Mouse (Mus musculus): ENCODE measurements around the gene Hrh2. TPM values are rescaled to one million over a fixed set of nuclear protein-coding genes. Genes with fewer than 3 reads are reported as not detected.

Hrh2 gene
- total RNA-seq, 4 experiments from 2014 or later, result 0.10 to 0.48 (median 0.34) TPM

GRCm38 (mm10) chr13:54177346-54177745 is 14.6 kb upstream of the Hrh2 start:
- no peak for DNase-seq

GRCm38 (mm10) chr13:54178647-54179046 is 13.3 kb upstream of the Hrh2 start:
- no peak for DNase-seq

DNA sequence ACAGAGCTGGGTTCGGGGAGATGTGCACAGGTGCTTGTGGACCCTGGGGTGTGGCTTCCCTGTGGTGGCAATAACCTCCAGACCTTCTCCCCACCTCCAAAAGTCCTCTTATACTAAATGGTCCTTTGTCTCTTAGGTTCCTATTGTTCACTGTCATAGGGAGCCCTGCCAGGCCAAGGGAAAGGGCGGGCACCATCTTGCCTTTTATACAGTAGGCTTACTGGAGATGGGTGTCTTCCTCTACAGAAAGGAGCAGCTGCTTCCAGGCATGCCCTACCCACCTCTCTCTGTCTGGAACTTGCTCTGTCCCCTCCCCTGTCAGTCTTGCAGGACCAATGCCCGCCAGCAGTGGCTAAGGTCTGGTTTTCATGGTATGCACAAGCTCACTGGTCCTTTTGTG is 12.0 kb upstream of the Hrh2 start:
- DNase-seq, result no peak

DNA sequence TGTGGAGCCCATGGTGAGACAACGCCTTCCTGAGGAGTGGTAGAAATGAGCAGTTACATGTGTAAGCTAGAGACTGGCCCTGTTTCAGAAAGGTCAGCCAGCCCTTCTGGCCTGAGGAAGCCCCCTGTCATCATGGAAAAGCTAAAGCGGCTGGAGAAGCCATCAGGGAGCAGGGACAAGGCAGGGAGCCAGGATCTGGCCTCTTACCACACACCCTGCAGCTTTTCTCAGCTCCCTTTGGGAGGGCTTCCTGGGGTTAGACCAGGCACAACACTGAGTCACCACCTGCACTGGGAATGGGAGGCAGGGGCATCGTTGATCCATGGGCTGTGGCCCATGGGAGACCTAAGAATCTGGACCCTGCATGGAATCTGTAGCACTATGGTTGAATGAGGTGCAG is 11.5 kb upstream of the Hrh2 start:
- DNase-seq, result no peak

- DNase-seq, result no peak
Observed at GRCm38 (mm10) chr13:54181318-54181717, 10.6 kb upstream of the Hrh2 start.

DNA sequence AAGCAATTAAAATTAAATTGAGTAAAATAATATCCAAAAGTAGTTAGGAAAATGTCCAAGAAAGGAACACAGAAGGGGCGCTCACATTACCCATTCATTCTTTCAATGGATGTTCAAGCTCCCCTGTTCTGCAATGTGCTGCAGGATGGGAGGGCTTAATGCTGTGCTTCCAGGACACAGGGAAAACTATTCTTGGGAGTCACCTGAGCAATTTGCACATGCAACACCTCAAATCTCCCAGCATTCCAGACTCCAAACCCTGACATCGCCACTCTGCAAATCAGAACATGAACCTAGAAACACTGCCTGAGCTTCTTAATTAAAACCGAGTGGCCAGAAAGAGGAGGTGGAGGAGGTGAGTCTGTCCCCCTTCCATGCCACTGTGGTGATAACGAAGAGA is 10.0 kb upstream of the Hrh2 start:
- no peak for DNase-seq

DNA sequence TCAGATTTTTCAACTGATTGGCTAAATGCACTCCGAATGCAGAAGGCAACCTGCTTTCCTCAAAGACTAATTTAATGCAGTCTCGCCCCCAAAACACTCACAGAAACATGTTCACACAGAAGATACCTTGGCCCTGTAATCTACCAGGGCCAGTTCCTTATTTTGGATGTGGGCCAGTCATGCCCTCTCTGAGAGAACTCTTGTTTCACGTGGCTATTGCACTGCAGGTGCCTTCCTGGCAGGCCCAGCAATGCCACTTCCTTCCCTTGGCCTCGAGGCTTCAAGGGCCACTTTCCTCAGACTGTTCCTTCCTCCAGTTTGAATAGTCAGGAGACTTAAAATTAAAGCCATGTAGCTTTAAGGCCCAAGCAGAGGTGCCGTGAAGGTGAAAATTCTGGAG is 5.5 kb upstream of the Hrh2 start:
- no peak for DNase-seq

GRCm38 (mm10) chr13:54188190-54188706 is 3.7 kb upstream of the Hrh2 start:
- no peak for DNase-seq

DNA sequence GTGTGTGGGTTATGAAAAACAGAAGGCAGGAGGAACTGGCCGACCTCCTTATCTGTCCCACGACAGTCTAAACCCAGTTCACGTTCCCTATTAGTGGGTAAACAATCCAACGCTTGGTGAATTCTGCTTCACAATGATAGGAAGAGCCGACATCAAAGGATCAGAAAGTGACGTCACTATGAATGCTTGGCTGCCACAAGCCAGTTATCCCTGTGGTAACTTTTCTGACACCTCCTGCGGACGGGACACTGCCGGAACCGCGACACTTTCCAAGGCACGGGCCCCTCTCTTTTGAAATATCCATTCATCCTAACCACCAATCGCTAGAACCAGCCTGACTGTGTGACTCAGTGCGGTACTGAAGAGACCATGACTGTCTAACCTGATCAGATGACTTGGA is 2.0 kb upstream of the Hrh2 start:
- DNase-seq, result no peak

DNA sequence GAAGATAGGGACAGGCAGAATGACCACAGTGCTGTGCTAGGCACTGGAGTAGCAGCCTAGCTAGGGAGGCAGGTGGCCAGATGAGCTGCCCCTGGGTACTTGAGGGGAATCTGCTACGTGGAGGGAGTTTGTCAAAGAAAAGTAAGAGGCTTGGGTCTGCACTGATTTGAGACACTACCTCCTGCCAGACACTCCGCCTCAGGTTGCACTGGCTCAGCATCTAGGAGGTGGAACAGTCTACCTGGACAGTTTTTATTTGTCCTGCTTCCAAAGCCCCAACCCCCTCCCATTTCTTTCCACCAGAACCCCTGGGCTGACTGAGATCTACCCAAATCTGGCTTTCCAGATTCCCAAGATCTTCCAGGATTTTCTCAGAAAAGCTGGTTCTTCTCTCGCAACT is 748 bp upstream of the Hrh2 start:
- no peak for DNase-seq

GRCm38 (mm10) chr13:54193580-54193979 is 1.7 kb downstream of the Hrh2 start:
- no peak for DNase-seq

- DNase-seq, result no peak
Observed at GRCm38 (mm10) chr13:54199000-54199399, 7.1 kb downstream of the Hrh2 start.

GRCm38 (mm10) chr13:54202458-54202857 is 10.5 kb downstream of the Hrh2 start:
- no peak for DNase-seq

DNA sequence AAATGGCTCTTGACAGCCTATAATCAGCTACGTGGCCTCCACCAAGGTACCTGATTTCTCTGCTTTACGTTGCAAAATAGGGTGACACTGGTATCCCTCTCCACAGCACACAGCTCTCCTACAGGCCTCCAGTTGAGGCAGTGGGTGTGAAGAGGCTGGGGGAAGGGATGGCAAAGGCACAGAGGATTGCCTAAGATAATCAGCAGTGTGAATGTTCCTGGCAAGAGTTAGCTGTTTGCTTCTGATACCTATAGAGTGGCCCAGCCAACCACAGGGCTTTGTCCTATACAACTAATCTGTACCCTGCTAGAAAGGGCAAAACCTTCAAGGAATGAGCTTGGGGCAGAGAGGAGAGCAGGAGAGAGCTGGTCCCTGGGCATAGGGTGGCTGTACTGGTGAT is 11.5 kb downstream of the Hrh2 start:
- DNase-seq, result no peak

DNA sequence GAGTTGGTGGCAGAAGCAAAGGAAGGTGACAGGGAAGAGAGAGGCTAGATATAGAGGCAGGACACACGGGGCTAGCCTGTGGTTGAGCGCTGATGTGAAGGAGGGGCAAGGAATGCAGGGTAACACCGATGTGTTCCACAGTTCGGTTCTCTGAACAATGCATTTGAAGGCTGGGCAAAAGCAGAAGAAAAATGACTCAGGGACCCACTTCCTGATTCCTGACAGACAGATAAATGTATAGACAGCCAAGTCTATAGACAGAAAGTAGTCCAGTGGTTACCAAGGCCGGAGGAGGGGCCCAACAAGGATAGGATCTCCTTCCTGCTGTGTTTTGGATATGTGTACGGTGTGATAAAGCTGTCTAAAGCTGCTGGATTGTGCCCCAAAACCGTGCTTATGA is 13.3 kb downstream of the Hrh2 start:
- no peak for DNase-seq

DNA sequence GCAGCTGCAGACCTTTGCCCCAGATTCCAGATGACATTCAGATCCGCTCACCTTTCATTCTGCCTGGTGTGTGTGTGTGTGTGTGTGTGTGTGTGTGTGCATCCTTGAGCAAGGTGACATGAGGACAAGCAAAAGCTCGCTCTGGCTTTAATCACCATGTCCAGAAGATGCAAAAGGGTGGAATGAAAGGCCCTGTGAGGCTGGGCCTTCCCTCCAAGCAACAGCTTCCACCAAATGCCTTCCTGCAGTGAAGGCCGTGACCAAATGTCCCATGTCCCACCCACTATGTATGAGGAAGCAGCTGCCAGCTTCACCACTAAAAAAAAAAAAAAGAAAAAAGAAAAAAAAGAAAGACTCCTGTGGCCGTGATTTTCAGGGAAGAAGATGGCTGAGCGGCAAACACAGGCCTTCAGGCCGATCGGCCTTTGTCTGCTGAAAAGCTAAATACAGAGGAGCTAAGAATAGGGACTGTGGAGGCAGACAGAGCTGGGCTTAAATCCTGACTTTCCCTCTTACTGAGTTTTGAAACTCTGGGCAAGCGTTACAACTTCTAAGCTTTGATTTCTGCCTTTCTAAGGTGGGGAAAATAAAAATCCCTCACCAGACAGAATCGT is 14.3 kb downstream of the Hrh2 start:
- DNase-seq, result no peak

GRCm38 (mm10) chr13:54209476-54210253 is 17.7 kb downstream of the Hrh2 start:
- DNase-seq, result no peak

- no peak for DNase-seq
Observed at GRCm38 (mm10) chr13:54211528-54212488, 19.9 kb downstream of the Hrh2 start.

DNA sequence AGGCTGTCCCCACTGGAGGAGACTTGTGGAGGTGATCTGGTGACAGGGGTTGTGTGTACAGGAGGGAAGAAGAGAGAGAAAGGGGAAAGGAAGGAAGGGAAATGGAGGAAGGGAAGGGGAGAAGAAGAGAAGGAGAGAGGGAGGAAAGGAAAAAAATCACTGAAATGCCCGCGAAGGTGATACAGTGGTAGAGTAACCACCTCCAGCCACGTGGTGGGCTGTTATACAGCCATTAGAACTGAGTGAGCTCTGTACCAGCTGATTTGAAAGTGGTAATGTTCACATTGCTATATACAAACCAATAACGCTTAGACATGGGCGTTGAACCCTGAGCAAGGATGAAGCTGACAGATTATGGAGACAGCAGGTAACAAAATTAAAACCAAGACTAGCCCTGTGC is 20.6 kb downstream of the Hrh2 start:
- no peak for DNase-seq

GRCm38 (mm10) chr13:54215266-54215665 is 23.3 kb downstream of the Hrh2 start:
- DNase-seq, result no peak

- DNase-seq, result no peak
Observed at GRCm38 (mm10) chr13:54215777-54216316, 23.9 kb downstream of the Hrh2 start.

DNA sequence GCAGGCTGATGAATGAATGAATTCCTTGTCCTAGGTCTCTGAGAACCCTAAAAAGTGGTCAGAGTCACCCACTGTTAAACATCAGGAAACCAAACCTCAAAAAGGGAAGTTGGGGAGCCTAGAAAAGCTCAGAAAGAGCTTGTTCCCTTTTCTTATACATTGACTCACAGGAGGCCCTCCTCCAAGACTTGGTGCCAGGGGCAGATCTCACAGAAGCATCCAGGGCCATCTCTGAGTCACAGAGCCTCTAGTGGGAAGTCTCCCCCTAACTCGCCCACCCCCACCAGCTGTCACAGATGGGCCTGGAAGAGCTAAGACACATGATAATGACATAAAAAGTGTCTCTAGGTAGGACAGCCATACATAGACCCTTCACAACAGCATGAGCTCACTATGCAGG is 26.4 kb downstream of the Hrh2 start:
- no peak for DNase-seq
